Mouse (Mus musculus): ENCODE results near the gene Lnx2.

DNA sequence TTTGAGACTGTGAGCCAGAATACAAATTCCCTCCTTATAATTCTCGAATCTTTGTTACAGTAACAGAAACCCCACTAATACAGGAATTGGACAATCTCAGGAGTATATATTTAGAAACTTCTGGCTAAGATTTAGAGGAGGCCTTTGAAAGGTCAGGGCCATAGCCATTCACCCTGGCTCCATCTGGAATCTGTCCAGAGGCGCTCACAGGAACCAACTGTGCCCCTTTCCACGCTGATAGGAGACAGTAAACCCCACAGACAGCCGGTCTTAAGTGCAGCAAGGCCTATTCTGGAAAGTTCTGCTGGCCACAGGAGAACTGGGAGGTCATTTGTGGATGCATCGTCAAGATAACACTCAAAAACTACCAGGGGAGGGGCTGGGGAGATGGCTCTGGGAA, 87.3 kb downstream of the Lnx2 start:
- TF ChIP-seq CTCF (IDR thresholded peaks at IDR 0.05; ENCODE audit: borderline replicate concordance, insufficient read depth, low read length) (no peak), POLR2A (IDR thresholded peaks at IDR 0.05; ENCODE audit: low read depth, low read length) (no peak)
